Mouse (Mus musculus): ENCODE results near the gene Bcl2. TPM values are rescaled to one million over a fixed set of nuclear protein-coding genes. Genes with fewer than 3 reads are reported as not detected.
"Not testable (repeated sequence)": the region's sequence is repeated elsewhere in the genome, so short reads cannot be mapped to it uniquely, and the experiment has no call there.

The Bcl2 gene
- polyA plus RNA-seq, 1 experiment from 2014 or later = 5.6 TPM

DNA sequence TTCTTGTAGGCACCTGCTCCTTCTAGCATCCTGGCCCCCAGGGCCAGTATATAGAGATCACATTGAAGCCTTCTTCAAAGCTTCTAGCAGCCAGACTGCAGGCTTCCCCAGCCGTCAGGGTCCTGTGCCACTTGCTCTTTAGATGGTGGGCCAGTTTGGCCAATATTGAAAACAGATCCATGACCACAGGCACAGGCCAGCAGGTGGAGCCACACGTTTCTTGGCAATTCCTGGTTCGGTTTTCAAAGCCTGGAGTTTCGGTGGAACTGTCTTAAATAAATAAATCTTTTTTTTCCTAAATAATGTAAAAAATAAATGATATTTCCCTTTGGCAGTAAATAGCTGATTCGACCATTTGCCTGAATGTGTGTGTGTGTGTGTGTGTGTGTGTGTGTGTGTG is 171.3 kb downstream of the Bcl2 start:
- ATAC-seq (ENCODE audit: low FRiP score, low TSS enrichment) (no peak), DNase-seq (ENCODE audit: low spot score) (peak; percentile 66)
- Histone ChIP-seq H3K27ac (replicated peaks) (no peak overlapping the region), H3K9ac (ENCODE audit: low read length) (no peak overlapping the region), H3K27me3 (ENCODE audit: control insufficient read depth, insufficient read depth, low read length) (no peaks in the 10 kb centered on the region), H3K4me3 (ENCODE audit: low read depth, low read length) (no peak overlapping the region), H3K4me2 (replicated peaks; ENCODE audit: low read depth) (no peak overlapping the region), H3K36me3 (ENCODE audit: control insufficient read depth, insufficient read depth, low read length) (no peaks in the 10 kb centered on the region), H3K9me3 (ENCODE audit: control insufficient read depth, low read length) (no peaks in the 10 kb centered on the region), H3K4me1 (replicated peaks; ENCODE audit: control insufficient read depth, insufficient read depth) (no peaks in the 10 kb centered on the region)
- no peak for TF ChIP-seq EP300 (optimal IDR thresholded peaks at IDR 0.05)
- TF ChIP-seq CTCF (IDR thresholded peaks at IDR 0.05; ENCODE audit: low read depth) = peak; percentile 79
- 33% methylated on average over 5 of the region's 5 CpGs for WGBS

DNA sequence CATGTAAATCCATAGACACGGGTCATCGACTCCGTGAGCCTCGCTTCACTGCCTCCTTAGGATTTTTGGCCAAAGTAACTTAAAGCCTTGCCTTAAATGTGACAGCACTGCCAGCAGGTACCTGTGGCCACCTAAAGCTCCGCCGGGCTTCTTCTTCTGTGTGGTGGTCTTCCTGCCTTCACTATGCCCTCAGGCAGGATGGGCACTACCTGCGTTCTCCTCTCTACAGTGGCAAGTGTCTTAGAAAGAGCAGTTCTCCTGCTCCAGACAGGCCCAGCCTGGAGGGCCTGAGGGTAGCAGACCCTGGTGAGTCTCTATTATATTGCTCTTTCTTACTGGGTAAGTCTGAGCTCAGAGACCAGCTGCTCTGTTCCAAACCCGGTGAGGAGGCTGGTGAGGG is 172.2 kb downstream of the Bcl2 start:
- H3K27ac ChIP-seq (replicated peaks) = no peak overlapping the region
- no peaks in the 10 kb centered on the region for H3K9me3 ChIP-seq (ENCODE audit: control insufficient read depth, low read length)
- no peaks in the 10 kb centered on the region for H3K27me3 ChIP-seq (ENCODE audit: control insufficient read depth, insufficient read depth, low read length)
- no peak overlapping the region for H3K4me3 ChIP-seq (ENCODE audit: low read depth, low read length)
- H3K4me2 ChIP-seq (replicated peaks; ENCODE audit: low read depth) = no peak overlapping the region
- TF ChIP-seq EP300 (optimal IDR thresholded peaks at IDR 0.05) (no peak), CTCF (IDR thresholded peaks at IDR 0.05; ENCODE audit: low read depth) (no peak)
- WGBS = 84% methylated on average over 8 of the region's 8 CpGs
- no peak overlapping the region for H3K9ac ChIP-seq (ENCODE audit: low read length)
- H3K36me3 ChIP-seq (ENCODE audit: control insufficient read depth, insufficient read depth, low read length) = no peaks in the 10 kb centered on the region
- no peak for ATAC-seq (ENCODE audit: low FRiP score, low TSS enrichment)
- H3K4me1 ChIP-seq (replicated peaks; ENCODE audit: control insufficient read depth, insufficient read depth) = no peaks in the 10 kb centered on the region
- DNase-seq (ENCODE audit: low spot score) = no peak

DNA sequence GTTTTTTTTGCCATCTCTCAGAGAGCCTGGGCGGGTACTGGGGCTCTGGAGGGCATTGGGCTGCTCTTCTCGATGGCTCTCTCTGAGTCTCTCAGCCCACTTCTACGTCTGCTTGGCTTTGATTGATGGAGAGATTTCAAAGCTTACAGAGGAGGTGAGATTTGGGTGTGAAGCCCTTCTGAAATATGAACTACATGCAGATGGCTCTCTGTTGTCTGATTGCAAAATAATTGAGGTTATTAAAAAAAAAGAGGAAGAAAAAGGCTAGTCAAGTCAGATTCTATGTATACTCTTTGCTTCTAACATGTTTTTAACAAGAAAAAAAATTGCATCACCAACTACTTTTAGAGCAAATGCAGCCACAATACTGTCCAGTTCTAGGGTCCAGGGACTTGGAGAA is 173.9 kb downstream of the Bcl2 start:
- Histone ChIP-seq H3K4me2 (replicated peaks; ENCODE audit: low read depth) (no peak overlapping the region), H3K27me3 (ENCODE audit: control insufficient read depth, insufficient read depth, low read length) (no peaks in the 10 kb centered on the region), H3K4me3 (ENCODE audit: low read depth, low read length) (no peak overlapping the region), H3K9me3 (ENCODE audit: control insufficient read depth, low read length) (no peaks in the 10 kb centered on the region), H3K36me3 (ENCODE audit: control insufficient read depth, insufficient read depth, low read length) (no peaks in the 10 kb centered on the region), H3K9ac (ENCODE audit: low read length) (no peak overlapping the region), H3K4me1 (replicated peaks; ENCODE audit: control insufficient read depth, insufficient read depth) (no peaks in the 10 kb centered on the region), H3K27ac (replicated peaks) (no peak overlapping the region)
- no peak for ATAC-seq (ENCODE audit: low FRiP score, low TSS enrichment)
- TF ChIP-seq CTCF (IDR thresholded peaks at IDR 0.05; ENCODE audit: low read depth) (no peak), EP300 (optimal IDR thresholded peaks at IDR 0.05) (no peak)
- 68% methylated on average over 3 of the region's 3 CpGs for WGBS
- no peak for DNase-seq (ENCODE audit: low spot score)

DNA sequence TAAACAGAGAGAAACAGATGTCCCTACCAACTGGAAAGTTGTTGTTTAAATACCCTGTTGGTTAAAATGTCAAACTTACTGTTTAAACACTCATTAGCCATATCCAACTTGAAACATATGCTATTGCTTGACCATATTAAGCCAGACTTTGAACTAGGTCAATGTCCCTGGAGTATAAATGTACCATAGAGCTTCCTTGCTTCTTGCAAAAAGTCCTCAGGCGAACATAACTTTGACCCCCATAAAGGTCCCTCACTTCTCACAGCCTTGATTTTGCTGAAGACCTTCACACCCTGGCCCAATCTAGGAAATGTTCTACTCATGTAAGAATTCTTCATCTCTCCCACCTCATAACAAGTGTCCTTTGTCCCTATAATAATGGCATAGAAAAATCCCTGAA is 175.0 kb downstream of the Bcl2 start:
- Histone ChIP-seq H3K9me3 (ENCODE audit: control insufficient read depth, low read length) (no peaks in the 10 kb centered on the region), H3K4me3 (ENCODE audit: low read depth, low read length) (no peak overlapping the region), H3K4me1 (replicated peaks; ENCODE audit: control insufficient read depth, insufficient read depth) (no peaks in the 10 kb centered on the region), H3K27ac (replicated peaks) (no peak overlapping the region), H3K27me3 (ENCODE audit: control insufficient read depth, insufficient read depth, low read length) (no peaks in the 10 kb centered on the region), H3K9ac (ENCODE audit: low read length) (no peak overlapping the region), H3K36me3 (ENCODE audit: control insufficient read depth, insufficient read depth, low read length) (no peaks in the 10 kb centered on the region), H3K4me2 (replicated peaks; ENCODE audit: low read depth) (no peak overlapping the region)
- DNase-seq (ENCODE audit: low spot score) (no peak), ATAC-seq (ENCODE audit: low FRiP score, low TSS enrichment) (no peak)
- 89% methylated on average over 1 of the region's 1 CpGs for WGBS
- no peak for TF ChIP-seq CTCF (IDR thresholded peaks at IDR 0.05; ENCODE audit: low read depth)
- no peak for TF ChIP-seq EP300 (optimal IDR thresholded peaks at IDR 0.05)

DNA sequence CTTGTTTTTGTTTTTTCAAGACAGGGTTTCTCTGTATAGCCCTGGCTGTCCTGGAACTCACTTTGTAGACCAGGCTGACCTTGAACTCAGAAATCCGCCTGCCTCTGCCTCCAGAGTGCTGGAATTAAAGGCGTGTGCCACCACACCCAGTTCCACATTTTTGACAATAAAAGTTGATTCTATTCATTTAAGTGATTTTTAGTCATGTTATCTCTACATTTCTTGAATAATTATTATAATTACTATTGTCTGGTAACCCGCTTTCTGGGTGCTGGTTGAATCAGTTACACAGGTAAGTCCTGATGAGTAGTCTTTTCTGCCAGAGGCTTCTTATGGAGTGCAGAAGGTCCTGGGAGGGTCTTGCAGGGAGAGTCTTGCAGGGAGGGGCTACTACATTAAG is 179.2 kb downstream of the Bcl2 start:
- DNase-seq (ENCODE audit: low spot score); H3K36me3 ChIP-seq (ENCODE audit: control insufficient read depth, insufficient read depth, low read length); H3K27me3 ChIP-seq (ENCODE audit: control insufficient read depth, insufficient read depth, low read length); H3K9me3 ChIP-seq (ENCODE audit: control insufficient read depth, low read length); H3K9ac ChIP-seq (ENCODE audit: low read length); H3K27ac ChIP-seq (replicated peaks); H3K4me1 ChIP-seq (replicated peaks; ENCODE audit: control insufficient read depth, insufficient read depth); ATAC-seq (ENCODE audit: low FRiP score, low TSS enrichment); H3K4me2 ChIP-seq (replicated peaks; ENCODE audit: low read depth); H3K4me3 ChIP-seq (ENCODE audit: low read depth, low read length): not testable (repeated sequence)
- WGBS = 94% methylated on average over 3 of the region's 3 CpGs

DNA sequence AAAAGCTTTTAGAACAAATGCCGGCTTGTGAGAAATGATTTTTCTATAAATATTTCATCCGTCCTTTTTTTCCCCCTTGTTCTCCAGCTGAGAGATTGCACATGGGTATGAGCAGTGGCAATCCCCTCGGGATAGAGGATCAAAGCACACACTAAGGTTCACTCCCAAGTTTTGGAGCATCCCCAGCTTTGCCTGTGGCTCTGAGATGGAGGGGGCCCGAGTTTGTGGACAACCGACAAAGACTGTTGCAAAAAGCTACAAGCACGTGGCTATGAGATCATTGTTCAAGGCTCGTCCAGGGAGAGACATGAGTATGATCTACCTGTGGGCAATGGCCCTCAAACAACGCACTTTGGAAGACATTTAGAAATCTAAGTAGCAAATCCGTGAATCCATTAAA is 184.5 kb downstream of the Bcl2 start:
- ATAC-seq (ENCODE audit: low FRiP score, low TSS enrichment) (no peak), DNase-seq (ENCODE audit: low spot score) (no peak)
- TF ChIP-seq CTCF (IDR thresholded peaks at IDR 0.05; ENCODE audit: low read depth) (no peak), EP300 (optimal IDR thresholded peaks at IDR 0.05) (no peak)
- Histone ChIP-seq H3K4me1 (replicated peaks; ENCODE audit: control insufficient read depth, insufficient read depth) (0 out of 2 replicates have a peak, but pooled peaks cover 3% of the 10 kb centered on the region), H3K9ac (ENCODE audit: low read length) (no peak overlapping the region), H3K27ac (replicated peaks) (no peak overlapping the region), H3K27me3 (ENCODE audit: control insufficient read depth, insufficient read depth, low read length) (no peaks in the 10 kb centered on the region), H3K36me3 (ENCODE audit: control insufficient read depth, insufficient read depth, low read length) (no peaks in the 10 kb centered on the region), H3K4me3 (ENCODE audit: low read depth, low read length) (no peak overlapping the region), H3K9me3 (ENCODE audit: control insufficient read depth, low read length) (no peaks in the 10 kb centered on the region), H3K4me2 (replicated peaks; ENCODE audit: low read depth) (no peak overlapping the region)
- 82% methylated on average over 9 of the region's 9 CpGs for WGBS

Data from stomach, postnatal 0 days (tissue).